Mouse (Mus musculus): ENCODE measurements around the gene Kif3b.

- no peak for TF ChIP-seq CTCF (IDR thresholded peaks at IDR 0.05)
- TF ChIP-seq EP300 (IDR thresholded peaks at IDR 0.05; ENCODE audit: insufficient read depth, low read depth, low read length) = no peak
- TF ChIP-seq POLR2A (IDR thresholded peaks at IDR 0.05; ENCODE audit: insufficient read depth, low read depth, low read length) = no peak
Observed at GRCm38 (mm10) chr2:153354648-153355047, 63.4 kb downstream of the Kif3b start.

Data from heart, adult 2 months (tissue).